Mouse (Mus musculus) heart, embryonic 13.5 days (tissue): ENCODE data around the gene Pbx1. TPM values are rescaled to one million over a fixed set of nuclear protein-coding genes. Genes with fewer than 3 reads are reported as not detected.

Experiments used
- ATAC-seq: fragments of 200-750 bp; cut with Nextera tagmentation; 2 replicates; pipeline ENCODE4 v1.8.0; 2017; ENCODE audit warnings: moderate TSS enrichment; ENCODE audit not compliant: insufficient number of reproducible peaks, low FRiP score, low TSS enrichment; ENCODE audit errors: extremely low read depth
- H3K27ac ChIP-seq: fragments of 300-500 bp; sonication (generic); replicated peaks from 2 replicates; pipeline ENCODE4 v1.5.1; 2015; ENCODE audit warnings: moderate library complexity, mild to moderate bottlenecking, inconsistent platforms
- H3K27me3 ChIP-seq: fragments of 300-500 bp; sonication (generic); replicated peaks from 2 replicates; pipeline ENCODE4 v1.6.1; 2015; ENCODE audit warnings: mild to moderate bottlenecking, inconsistent platforms
- H3K36me3 ChIP-seq: fragments of 300-500 bp; sonication (generic); 2 replicates; pipeline ENCODE4 v1.6.1; 2015; ENCODE audit warnings: mild to moderate bottlenecking, inconsistent platforms
- H3K4me1 ChIP-seq: fragments of 300-500 bp; sonication (generic); 2 replicates; pipeline ENCODE4 v1.6.1; 2015; ENCODE audit warnings: inconsistent platforms
- H3K4me2 ChIP-seq: fragments of 300-500 bp; sonication (generic); 2 replicates; pipeline ENCODE4 v1.6.1; 2015; ENCODE audit warnings: inconsistent platforms, mild to moderate bottlenecking, moderate library complexity
- H3K4me3 ChIP-seq: fragments of 300-500 bp; sonication (generic); 2 replicates; pipeline ENCODE4 v1.5.1; 2015; ENCODE audit warnings: moderate library complexity, mild to moderate bottlenecking, inconsistent platforms
- H3K9ac ChIP-seq: fragments of 300-500 bp; sonication (generic); 2 replicates; pipeline ENCODE4 v1.6.1; 2015; ENCODE audit warnings: inconsistent platforms, mild to moderate bottlenecking, moderate library complexity
- H3K9me3 ChIP-seq: fragments of 300-500 bp; sonication (generic); 2 replicates; pipeline ENCODE4 v1.6.1; 2016; ENCODE audit warnings: inconsistent platforms
- WGBS: fragments of 180-500 bp; shearing (Covaris S2); methylation state at CpG from one replicate; pipeline ENCODE4 v1.1.7; 2015; ENCODE audit warnings: mixed read lengths; 5-methylcytosine and 5-hydroxymethylcytosine counted together
- polyA plus RNA-seq: library from polyadenylated mRNA; unstranded; fragments of >200 nt; fragmentation: Nextera tagmentation; extraction: Ambion mirVana; gene quantifications from 2 replicates; pipeline ENCODE4 v1.2.1, GENCODE M21; 2015

Gene Pbx1
- polyA plus RNA-seq, 1 experiment from 2014 or later, result 23.2 TPM

GRCm38 (mm10) chr1:168094671-168095070, 337.4 kb downstream of the Pbx1 start:
- Histone ChIP-seq H3K9me3 (no peaks in the 10 kb centered on the region), H3K36me3 (no peaks in the 10 kb centered on the region), H3K4me2 (no peak overlapping the region), H3K27ac (no peak overlapping the region), H3K27me3 (0 out of 2 replicates have a peak, but pooled peaks cover 4% of the 10 kb centered on the region), H3K9ac (no peak overlapping the region), H3K4me1 (no peaks in the 10 kb centered on the region), H3K4me3 (no peak overlapping the region)
- no peak for ATAC-seq
- 25% methylated on average over 4 of the region's 4 CpGs for WGBS

GRCm38 (mm10) chr1:168093044-168093443, 339.0 kb downstream of the Pbx1 start:
- ATAC-seq, result no peak
- WGBS, result 53% methylated on average over 2 of the region's 2 CpGs
- 0 out of 2 replicates have a peak, but pooled peaks cover 4% of the 10 kb centered on the region for H3K27me3 ChIP-seq

DNA sequence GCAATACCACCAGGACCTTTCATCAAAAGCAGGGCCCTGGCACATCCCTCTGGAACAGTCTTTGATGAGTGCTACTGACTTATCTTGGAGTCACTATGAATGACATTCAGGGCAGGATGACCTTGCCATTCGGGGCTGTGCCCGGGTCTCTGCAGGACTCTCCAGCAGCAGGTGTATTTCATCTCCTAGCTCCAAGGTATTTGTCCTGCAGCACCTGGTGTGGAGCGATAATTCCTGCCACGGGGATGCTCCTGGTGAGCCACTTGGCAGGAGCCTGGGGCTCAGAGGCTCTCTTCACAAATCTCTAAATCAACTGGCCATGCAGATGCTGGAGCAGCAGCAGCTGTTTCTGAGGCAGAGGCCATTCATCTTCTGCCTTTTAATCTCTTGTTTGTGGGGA, 340.4 kb downstream of the Pbx1 start:
- Histone ChIP-seq H3K27me3 (0 out of 2 replicates have a peak, but pooled peaks cover 4% of the 10 kb centered on the region), H3K4me2 (no peak overlapping the region), H3K27ac (no peak overlapping the region), H3K9me3 (no peaks in the 10 kb centered on the region), H3K9ac (no peak overlapping the region), H3K36me3 (no peaks in the 10 kb centered on the region), H3K4me1 (no peaks in the 10 kb centered on the region), H3K4me3 (no peak overlapping the region)
- WGBS, result 40% methylated on average over 4 of the region's 4 CpGs
- no peak for ATAC-seq

More at GRCm38 (mm10) chr1:168093044-168093443, 339.0 kb downstream of the Pbx1 start:
- Histone ChIP-seq H3K9me3 (no peaks in the 10 kb centered on the region), H3K36me3 (no peaks in the 10 kb centered on the region), H3K4me3 (no peak overlapping the region), H3K4me2 (no peak overlapping the region), H3K27ac (no peak overlapping the region), H3K9ac (no peak overlapping the region), H3K4me1 (no peaks in the 10 kb centered on the region)

DNA sequence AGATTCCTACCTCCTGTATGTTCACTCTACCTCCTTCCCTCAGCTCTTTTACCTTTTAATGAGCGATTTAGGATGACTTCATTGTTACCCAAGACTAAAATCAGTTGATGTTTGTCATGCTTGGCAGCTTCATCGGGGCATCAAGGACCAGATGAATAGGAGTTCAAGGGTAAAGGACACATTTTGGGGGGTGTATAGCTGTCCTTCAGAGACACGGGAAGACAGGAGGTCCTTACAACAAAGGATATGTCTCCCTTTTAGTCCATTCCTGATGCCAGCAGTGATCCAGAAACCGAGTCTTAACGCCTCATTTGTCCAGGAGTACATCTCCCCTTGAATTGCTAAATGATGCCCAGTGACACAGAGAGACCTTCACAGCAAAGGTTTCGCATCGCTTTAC, 343.4 kb downstream of the Pbx1 start:
- Histone ChIP-seq H3K9me3 (no peaks in the 10 kb centered on the region), H3K27me3 (0 out of 2 replicates have a peak, but pooled peaks cover 4% of the 10 kb centered on the region), H3K27ac (no peak overlapping the region), H3K4me1 (no peaks in the 10 kb centered on the region), H3K36me3 (no peaks in the 10 kb centered on the region), H3K4me2 (no peak overlapping the region), H3K9ac (no peak overlapping the region), H3K4me3 (no peak overlapping the region)
- WGBS, result 83% methylated on average over 7 of the region's 7 CpGs
- no peak for ATAC-seq

GRCm38 (mm10) chr1:168079394-168079767, 352.7 kb downstream of the Pbx1 start:
- H3K4me2 ChIP-seq, result no peak overlapping the region
- no peak overlapping the region for H3K4me3 ChIP-seq
- no peak overlapping the region for H3K9ac ChIP-seq
- no peaks in the 10 kb centered on the region for H3K27me3 ChIP-seq
- H3K4me1 ChIP-seq, result no peaks in the 10 kb centered on the region
- no peaks in the 10 kb centered on the region for H3K36me3 ChIP-seq
- H3K27ac ChIP-seq, result no peak overlapping the region
- H3K9me3 ChIP-seq, result no peaks in the 10 kb centered on the region
- no peak for ATAC-seq
- WGBS, result 85% methylated on average over 6 of the region's 6 CpGs

DNA sequence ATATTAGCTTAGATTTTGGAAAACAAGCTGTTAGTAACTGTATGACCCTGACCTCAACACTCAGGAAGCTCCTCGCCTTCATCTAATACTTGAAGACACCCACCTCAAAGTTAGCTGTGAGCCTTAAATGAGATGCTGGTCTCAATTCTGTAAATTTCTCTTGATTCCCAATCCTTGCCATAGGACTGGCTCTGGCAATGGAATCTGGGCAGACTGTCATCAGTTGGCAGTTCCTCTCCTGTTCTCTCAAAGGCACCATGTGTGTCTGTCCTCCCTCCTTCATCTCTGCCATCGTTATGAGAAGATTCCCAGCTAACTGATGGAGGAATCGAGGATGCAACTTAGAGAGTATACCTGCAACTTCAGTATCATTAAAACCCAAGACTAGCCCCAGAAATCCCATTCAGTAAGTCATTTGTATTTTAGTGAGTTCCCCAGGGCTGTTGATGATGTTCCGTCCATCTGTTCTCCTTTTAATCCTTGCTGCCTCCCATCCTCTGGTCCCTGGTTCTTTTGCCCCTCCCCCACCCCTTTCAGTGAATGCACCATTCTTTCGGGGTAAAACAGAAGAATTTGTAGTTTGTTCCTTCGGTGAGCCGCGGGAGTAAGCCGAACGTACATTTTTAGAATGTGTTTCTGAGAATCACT, 353.2 kb downstream of the Pbx1 start:
- H3K27ac ChIP-seq, result no peak overlapping the region
- H3K36me3 ChIP-seq, result no peaks in the 10 kb centered on the region
- ATAC-seq, result no peak
- H3K9me3 ChIP-seq, result no peaks in the 10 kb centered on the region
- WGBS, result 79% methylated on average over 10 of the region's 10 CpGs
- H3K27me3 ChIP-seq, result no peaks in the 10 kb centered on the region
- H3K4me1 ChIP-seq, result no peaks in the 10 kb centered on the region
- H3K4me3 ChIP-seq, result no peak overlapping the region
- H3K9ac ChIP-seq, result no peak overlapping the region
- no peak overlapping the region for H3K4me2 ChIP-seq

DNA sequence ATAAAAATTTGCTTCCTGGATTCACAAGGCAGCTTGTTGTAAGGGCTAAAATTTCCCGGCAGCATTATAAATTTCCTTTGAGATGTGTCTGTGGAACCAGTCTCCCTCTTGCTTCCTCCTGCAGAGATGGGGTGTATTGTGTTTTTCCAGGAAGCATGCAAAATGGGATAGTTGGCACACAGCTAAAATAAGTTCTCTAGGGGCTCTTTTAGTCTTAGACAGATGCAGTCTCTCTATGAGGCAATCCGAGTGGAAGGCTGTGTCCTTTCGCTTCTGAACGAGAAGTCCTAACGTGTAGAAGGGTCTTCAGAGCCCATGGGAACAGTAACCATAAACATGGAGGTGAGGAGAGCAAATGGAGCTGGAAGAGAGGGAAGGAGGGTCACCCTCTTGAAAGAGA, 360.1 kb downstream of the Pbx1 start:
- 77% methylated on average over 5 of the region's 5 CpGs for WGBS
- H3K27me3 ChIP-seq, result no peaks in the 10 kb centered on the region
- H3K9me3 ChIP-seq, result no peaks in the 10 kb centered on the region
- ATAC-seq, result no peak
- no peak overlapping the region for H3K9ac ChIP-seq
- no peak overlapping the region for H3K4me2 ChIP-seq
- H3K27ac ChIP-seq, result no peak overlapping the region
- H3K36me3 ChIP-seq, result no peaks in the 10 kb centered on the region
- H3K4me3 ChIP-seq, result no peak overlapping the region
- H3K4me1 ChIP-seq, result no peaks in the 10 kb centered on the region

- no peaks in the 10 kb centered on the region for H3K9me3 ChIP-seq
- 77% methylated on average over 6 of the region's 6 CpGs for WGBS
- no peaks in the 10 kb centered on the region for H3K4me1 ChIP-seq
- H3K36me3 ChIP-seq, result no peaks in the 10 kb centered on the region
- H3K27me3 ChIP-seq, result no peaks in the 10 kb centered on the region
- H3K4me2 ChIP-seq, result no peak overlapping the region
- no peak overlapping the region for H3K9ac ChIP-seq
- no peak for ATAC-seq
- H3K4me3 ChIP-seq, result no peak overlapping the region
- H3K27ac ChIP-seq, result no peak overlapping the region
Observed at GRCm38 (mm10) chr1:168070273-168070910, 361.7 kb downstream of the Pbx1 start.

DNA sequence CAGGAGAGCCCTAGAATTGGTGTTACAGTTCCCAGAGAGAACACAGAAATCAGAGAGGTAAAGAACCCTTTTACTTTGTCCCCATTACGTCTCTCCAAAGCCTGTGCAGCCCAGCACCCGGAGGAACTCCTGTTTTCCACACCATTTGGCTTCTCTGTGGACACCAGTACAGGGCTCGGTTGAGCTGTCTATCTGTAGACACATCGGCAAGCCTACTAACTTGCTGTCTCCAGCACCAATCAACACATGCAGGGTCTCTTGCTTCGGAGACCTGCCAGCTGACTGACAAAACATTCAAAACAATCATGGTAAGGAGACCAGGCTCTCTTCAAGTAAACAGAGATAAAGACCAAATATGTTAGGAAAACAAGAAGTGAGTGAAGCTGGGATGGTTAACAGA, 362.3 kb downstream of the Pbx1 start:
- H3K4me2 ChIP-seq, result no peak overlapping the region
- no peak overlapping the region for H3K9ac ChIP-seq
- H3K27ac ChIP-seq, result no peak overlapping the region
- no peaks in the 10 kb centered on the region for H3K4me1 ChIP-seq
- ATAC-seq, result no peak
- WGBS, result 20% methylated on average over 5 of the region's 5 CpGs
- H3K27me3 ChIP-seq, result no peaks in the 10 kb centered on the region
- H3K4me3 ChIP-seq, result no peak overlapping the region
- no peaks in the 10 kb centered on the region for H3K36me3 ChIP-seq
- no peaks in the 10 kb centered on the region for H3K9me3 ChIP-seq
